Mouse (Mus musculus) hindbrain, embryonic 11.5 days (tissue): ENCODE data around the gene H2-D1. TPM values are rescaled to one million over a fixed set of nuclear protein-coding genes. Genes with fewer than 3 reads are reported as not detected.

Experiments used
- ATAC-seq: fragments of 200-750 bp; cut with Nextera tagmentation; 2 replicates; pipeline ENCODE4 v1.8.0; 2017; ENCODE audit warnings: mild to moderate bottlenecking, moderate TSS enrichment, moderate library complexity; ENCODE audit not compliant: low FRiP score
- DNase-seq: peaks from one replicate; pipeline ENCODE4 v3.0.0-alpha.2; 2015; ENCODE audit warnings: low spot score
- H3K27ac ChIP-seq: fragments of 300-500 bp; sonication (generic); 2 replicates; pipeline ENCODE4 v1.5.1; 2014; ENCODE audit warnings: mild to moderate bottlenecking, low read depth, low read length
- H3K27me3 ChIP-seq: fragments of 300-500 bp; sonication (generic); 2 replicates; pipeline ENCODE4 v1.6.1; 2014; ENCODE audit warnings: mild to moderate bottlenecking, low read length, moderate library complexity, mixed read lengths; ENCODE audit not compliant: control insufficient read depth, insufficient read depth
- H3K36me3 ChIP-seq: fragments of 300-500 bp; sonication (generic); 2 replicates; pipeline ENCODE4 v1.6.1; 2014; ENCODE audit warnings: mild to moderate bottlenecking, low read length, moderate library complexity, mixed read lengths; ENCODE audit not compliant: control insufficient read depth, insufficient read depth
- H3K4me1 ChIP-seq: fragments of 300-500 bp; sonication (generic); replicated peaks from 2 replicates; pipeline ENCODE4 v1.6.1; 2014; ENCODE audit warnings: low read length, mixed read lengths; ENCODE audit not compliant: control insufficient read depth, insufficient read depth
- H3K4me2 ChIP-seq: fragments of 300-500 bp; sonication (generic); replicated peaks from 2 replicates; pipeline ENCODE4 v1.6.1; 2014; ENCODE audit warnings: mild to moderate bottlenecking, low read depth, low read length
- H3K4me3 ChIP-seq: fragments of 300-500 bp; sonication (generic); 2 replicates; pipeline ENCODE4 v1.5.1; 2014; ENCODE audit warnings: low read depth, low read length
- H3K9ac ChIP-seq: fragments of 300-500 bp; sonication (generic); 2 replicates; pipeline ENCODE4 v1.6.1; 2014; ENCODE audit warnings: low read depth, low read length
- H3K9me3 ChIP-seq: fragments of 300-500 bp; sonication (generic); 2 replicates; pipeline ENCODE4 v1.6.1; 2016; ENCODE audit warnings: low read length; ENCODE audit not compliant: control insufficient read depth
- WGBS: fragments of 180-500 bp; shearing (Covaris S2); extraction: QIAGEN DNeasy Blood & Tissue Kit; methylation state at CpG from one replicate; pipeline ENCODE4 v1.1.7; 2014; 5-methylcytosine and 5-hydroxymethylcytosine counted together
- polyA plus RNA-seq: library from polyadenylated mRNA; unstranded; fragments of >200 nt; fragmentation: Nextera tagmentation; extraction: Ambion mirVana; gene quantifications from 2 replicates; pipeline ENCODE4 v1.2.1, GENCODE M21; 2014

Gene H2-D1
- polyA plus RNA-seq, 1 experiment from 2014 or later, result 43.2 TPM

DNA sequence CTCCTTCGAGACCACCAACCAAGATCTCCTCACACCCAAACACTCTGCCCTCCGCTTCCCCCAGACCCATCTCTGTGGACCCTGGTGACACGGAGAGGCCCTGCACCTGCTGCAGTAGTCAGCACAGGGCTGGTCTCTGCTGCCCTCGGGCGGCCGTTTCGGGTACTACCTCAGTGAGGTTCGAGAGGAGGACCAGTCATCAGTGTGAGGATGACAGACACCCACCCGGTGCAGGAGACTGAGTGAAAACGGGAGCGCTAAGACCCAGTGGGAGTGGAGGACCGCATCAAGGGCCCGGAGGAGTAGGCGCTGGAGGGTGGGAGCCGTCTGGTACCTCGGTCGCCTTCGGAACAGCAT lies 26.2 kb upstream of the H2-D1 start:
- no peaks in the 10 kb centered on the region for H3K27me3 ChIP-seq
- WGBS, result under 1% methylated on average over 18 of the region's 18 CpGs
- no peaks in the 10 kb centered on the region for H3K9me3 ChIP-seq
- H3K4me1 ChIP-seq, result peaks cover 6% of the 10 kb centered on the region
- H3K27ac ChIP-seq, result peak overlapping the region; percentile 86
- peak; percentile 99 for DNase-seq
- peak overlapping the region; percentile 79 for H3K4me2 ChIP-seq
- H3K4me3 ChIP-seq, result peak overlapping the region; percentile 46
- H3K36me3 ChIP-seq, result no peaks in the 10 kb centered on the region
- peak overlapping the region; percentile 87; the same call in 1 of the 2 replicates for H3K9ac ChIP-seq
- ATAC-seq, result peak; percentile 72

DNA sequence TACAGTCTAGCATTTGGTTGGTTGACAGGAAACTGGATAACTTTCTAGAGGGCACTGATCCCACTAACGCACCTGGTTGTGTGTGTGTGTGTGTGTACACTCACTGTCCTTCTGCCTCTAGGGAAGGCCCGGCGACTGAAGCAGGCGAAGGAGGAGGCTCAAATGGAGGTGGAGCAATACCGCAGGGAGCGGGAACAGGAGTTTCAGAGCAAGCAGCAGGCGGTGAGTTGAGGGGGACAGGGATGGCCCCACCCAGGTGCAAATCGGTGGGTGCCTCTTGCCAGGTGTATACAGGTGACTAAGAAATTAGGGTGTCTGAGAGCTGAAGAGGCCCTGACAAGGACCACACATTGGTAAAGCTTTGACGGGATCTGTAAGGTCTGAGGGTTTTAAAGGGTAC lies 25.5 kb upstream of the H2-D1 start:
- Histone ChIP-seq H3K9ac (no peak overlapping the region), H3K36me3 (no peaks in the 10 kb centered on the region), H3K4me1 (peaks cover 6% of the 10 kb centered on the region), H3K27me3 (no peaks in the 10 kb centered on the region), H3K4me3 (peak overlapping the region; percentile 46; the same call in 1 of the 2 replicates), H3K9me3 (no peaks in the 10 kb centered on the region), H3K4me2 (peak overlapping the region; percentile 79; the same call in 1 of the 2 replicates), H3K27ac (no peak overlapping the region)
- ATAC-seq, result no peak
- WGBS, result 80% methylated on average over 9 of the region's 9 CpGs
- no peak for DNase-seq

DNA sequence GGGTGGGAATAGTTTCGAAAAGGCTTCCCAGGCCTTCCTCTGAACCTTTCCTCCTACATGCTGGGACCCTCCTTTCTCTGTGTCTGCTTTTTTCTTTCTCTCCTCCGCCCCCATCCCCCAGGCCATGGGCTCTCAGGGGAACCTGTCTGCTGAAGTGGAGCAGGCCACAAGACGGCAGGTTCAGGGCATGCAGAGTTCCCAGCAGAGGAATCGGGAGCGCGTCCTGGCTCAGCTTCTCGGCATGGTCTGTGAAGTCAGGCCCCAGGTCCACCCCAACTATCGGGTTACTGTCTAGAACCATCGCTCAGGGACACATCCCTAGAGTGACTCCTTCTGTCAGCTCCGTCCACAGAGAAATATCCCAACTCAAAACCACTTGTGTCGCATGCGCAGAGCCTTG lies 25.0 kb upstream of the H2-D1 start:
- Histone ChIP-seq H3K4me1 (peaks cover 6% of the 10 kb centered on the region), H3K4me3 (no peak overlapping the region), H3K27ac (no peak overlapping the region), H3K36me3 (no peaks in the 10 kb centered on the region), H3K9ac (no peak overlapping the region), H3K4me2 (no peak overlapping the region), H3K9me3 (no peaks in the 10 kb centered on the region), H3K27me3 (no peaks in the 10 kb centered on the region)
- no peak for DNase-seq
- no peak for ATAC-seq
- 85% methylated on average over 12 of the region's 12 CpGs for WGBS

DNA sequence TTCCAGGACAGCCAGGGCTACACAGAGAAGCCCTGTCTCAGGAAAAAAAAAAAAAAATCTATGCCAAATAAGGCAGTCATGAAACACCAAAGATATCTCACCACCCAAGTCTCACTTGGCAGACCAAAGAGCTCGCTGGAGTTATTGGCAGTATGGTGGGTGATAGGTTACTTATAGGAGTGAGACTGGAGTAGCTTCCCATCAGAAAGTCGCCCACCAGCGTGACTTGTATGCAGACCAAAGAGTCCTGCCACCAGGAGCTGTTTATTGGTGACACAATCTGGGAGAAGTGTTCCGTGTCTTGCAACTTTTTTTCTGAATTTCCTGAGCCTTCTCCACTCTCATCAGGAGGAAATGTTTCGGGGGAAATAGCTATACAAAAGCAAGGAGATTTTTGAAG lies 22.8 kb upstream of the H2-D1 start:
- no peak overlapping the region for H3K4me3 ChIP-seq
- H3K27me3 ChIP-seq, result no peaks in the 10 kb centered on the region
- no peak overlapping the region for H3K27ac ChIP-seq
- H3K4me1 ChIP-seq, result peaks cover 18% of the 10 kb centered on the region
- 81% methylated on average over 5 of the region's 5 CpGs for WGBS
- H3K9me3 ChIP-seq, result no peaks in the 10 kb centered on the region
- no peak overlapping the region for H3K4me2 ChIP-seq
- ATAC-seq (no peak), DNase-seq (no peak)
- peaks cover 10% of the 10 kb centered on the region for H3K36me3 ChIP-seq
- no peak overlapping the region for H3K9ac ChIP-seq

DNA sequence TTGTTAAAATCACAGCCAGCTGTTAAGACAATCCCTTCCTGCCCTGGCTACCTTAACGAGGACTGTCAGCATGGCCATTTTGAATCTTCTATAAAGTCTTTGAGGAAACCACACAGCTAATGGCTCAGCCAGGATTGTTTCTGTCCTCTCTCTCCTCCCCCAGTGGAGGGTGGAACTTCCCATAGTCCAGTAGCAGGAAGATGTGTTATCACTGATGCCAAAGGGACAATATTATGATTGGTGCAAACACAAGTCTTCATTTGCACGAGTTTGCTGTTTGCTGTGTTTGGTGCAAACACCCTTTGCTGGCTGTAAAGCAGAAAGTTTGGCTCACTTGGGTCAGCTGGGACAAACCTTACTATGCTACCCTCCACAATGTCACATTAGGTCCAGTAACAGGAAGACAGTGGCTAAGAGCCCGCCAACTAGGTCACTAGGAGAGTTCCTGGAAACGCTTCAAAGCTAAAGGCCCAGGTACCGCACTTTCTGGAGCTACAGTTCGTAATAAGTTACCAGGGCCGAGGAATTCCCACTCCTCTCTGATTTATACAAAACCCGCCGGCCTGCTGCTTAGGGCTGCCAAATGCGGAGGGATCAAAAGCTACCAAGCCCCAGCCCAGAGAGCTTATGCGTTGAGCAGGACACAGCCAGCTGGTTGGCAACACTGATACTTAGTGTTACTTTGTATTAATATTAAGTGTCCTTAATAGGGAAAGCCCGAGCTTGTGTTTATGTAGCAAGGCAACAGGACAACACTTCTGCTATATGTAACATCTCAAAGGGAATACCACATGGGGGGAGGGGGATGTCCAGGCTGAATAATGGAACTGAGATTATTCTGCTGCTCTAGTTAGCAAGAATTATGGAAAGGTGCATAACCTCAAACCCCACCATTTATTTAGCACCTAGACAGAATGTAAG lies 21.9 kb upstream of the H2-D1 start:
- no peak for DNase-seq
- Histone ChIP-seq H3K4me1 (peaks cover 23% of the 10 kb centered on the region), H3K27ac (peak overlapping the region; percentile 98), H3K4me3 (peak overlapping the region; percentile 97), H3K9ac (peak overlapping the region; percentile 58), H3K27me3 (no peaks in the 10 kb centered on the region), H3K9me3 (no peaks in the 10 kb centered on the region), H3K36me3 (peaks cover 18% of the 10 kb centered on the region), H3K4me2 (peak overlapping the region; percentile 71)
- ATAC-seq, result no peak; the same call in 1 of the 2 replicates
- WGBS, result 34% methylated on average over 12 of the region's 12 CpGs

DNA sequence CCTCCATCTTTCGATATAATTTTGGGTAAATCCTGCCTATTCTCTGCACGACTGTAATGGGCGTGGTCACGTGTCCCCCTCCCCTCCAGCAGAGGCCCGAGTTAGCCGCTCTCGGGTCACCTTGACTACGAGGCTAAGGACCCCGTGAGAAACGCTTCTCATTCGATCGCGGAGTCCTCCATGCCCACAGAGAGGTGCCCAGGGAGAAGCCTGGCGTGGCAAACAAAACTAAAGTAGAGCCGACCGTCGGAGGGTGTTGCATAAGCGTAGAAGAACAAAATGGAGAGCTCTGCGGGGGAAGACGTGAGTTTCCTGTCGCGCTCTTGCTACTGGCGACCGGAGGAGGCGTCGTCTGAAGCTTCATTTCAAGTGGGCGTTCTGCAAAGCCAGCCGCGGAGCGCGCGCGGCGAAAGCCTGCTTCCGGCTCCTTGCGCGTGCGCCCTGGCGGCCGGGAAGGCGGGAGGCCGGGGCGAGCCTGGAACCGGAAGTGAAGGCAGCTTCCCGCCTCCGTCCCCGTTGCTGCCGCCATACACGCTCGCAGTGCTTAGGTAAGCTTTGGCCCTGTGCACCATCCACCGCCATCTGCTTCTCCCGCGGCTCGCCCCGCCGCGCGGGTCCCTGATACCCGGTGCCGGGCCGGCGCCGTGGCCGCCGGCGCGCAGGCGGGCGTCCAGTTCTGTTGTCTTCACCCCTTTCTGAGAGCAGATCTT lies 21.1 kb upstream of the H2-D1 start, which contains the start of gene Ddx39b:
TSS of gene Ddx39b (plus strand) at position 442 of the 710 bp plus-strand sequence.
- WGBS, result under 1% methylated on average over 69 of the region's 69 CpGs
- Histone ChIP-seq H3K9ac (peak within 1 kb of the TSS; percentile 100), H3K27me3 (no peaks in the 10 kb centered on the region), H3K4me1 (peaks cover 27% of the 10 kb centered on the region), H3K36me3 (peaks cover 24% of the 10 kb centered on the region), H3K9me3 (no peaks in the 10 kb centered on the region), H3K4me2 (peak within 1 kb of the TSS; percentile 71), H3K4me3 (peak within 1 kb of the TSS; percentile 97), H3K27ac (peak within 1 kb of the TSS; percentile 98)
- DNase-seq (peak; percentile 97), ATAC-seq (peak; percentile 91)

DNA sequence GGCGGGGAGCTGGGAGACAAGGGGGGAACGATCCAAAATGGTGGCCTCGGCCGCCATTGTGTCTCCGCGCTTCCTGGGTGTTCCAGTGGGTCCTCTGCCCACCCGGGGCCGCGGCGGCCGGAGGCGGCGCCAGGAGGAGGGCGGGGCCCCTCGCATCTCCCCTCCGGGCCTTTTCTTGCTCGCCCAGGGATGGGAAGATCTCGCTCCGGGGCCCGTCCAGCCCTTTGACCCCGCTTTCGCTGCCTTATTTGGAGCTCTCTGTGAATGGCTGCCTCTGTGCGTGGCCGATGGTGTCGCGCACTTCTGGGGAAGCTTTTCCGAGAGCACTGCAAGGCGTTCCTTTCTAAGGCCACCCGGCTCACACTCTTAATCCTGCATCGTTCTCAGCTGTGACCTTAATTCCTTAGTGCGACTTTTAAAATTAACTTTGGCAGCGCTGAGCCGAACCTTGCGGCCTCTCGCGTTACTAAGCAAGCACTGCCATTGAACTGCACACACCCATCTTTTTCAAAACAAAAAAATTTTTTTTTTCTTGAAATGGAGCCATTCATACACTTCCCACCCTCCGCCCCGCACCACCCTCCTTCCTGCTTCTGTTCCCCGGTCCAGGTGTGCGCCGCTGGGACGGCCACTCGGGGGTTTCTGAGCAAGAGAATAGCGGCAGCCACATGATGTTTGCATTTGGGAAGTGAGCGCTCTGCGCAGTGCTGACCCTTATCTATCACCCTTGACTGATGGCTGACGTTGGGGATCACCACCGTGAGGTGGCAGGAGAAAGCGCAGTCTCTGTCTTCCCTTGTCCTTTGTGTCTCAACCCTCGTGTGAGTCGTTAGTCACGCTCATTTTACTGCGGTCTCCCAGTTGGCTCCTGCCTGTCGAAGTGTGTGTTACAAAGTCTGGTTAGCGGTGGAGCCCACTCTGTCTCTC lies 20.3 kb upstream of the H2-D1 start:
- Histone ChIP-seq H3K4me2 (peak overlapping the region; percentile 71), H3K9ac (peak overlapping the region; percentile 100), H3K27me3 (no peaks in the 10 kb centered on the region), H3K9me3 (no peaks in the 10 kb centered on the region), H3K4me1 (peaks cover 24% of the 10 kb centered on the region), H3K4me3 (peak overlapping the region; percentile 97), H3K36me3 (peaks cover 32% of the 10 kb centered on the region), H3K27ac (peak overlapping the region; percentile 98)
- DNase-seq (peak; percentile 82), ATAC-seq (peak; percentile 71)
- WGBS, result under 1% methylated on average over 55 of the region's 55 CpGs

DNA sequence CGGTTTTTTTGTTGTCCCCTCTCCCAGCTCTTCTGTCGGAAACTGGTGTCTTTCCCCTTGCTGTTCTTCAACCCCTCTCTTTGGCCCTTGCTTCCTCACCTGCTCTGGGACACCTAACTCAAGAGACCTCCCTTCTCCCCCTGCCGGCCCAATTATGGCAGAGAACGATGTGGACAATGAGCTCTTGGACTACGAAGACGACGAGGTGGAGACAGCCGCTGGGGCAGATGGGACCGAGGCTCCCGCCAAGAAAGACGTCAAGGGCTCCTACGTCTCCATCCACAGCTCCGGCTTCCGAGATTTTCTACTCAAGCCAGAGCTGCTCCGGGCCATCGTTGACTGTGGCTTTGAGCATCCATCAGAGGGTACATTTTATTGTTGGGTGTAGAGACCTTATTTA lies 19.4 kb upstream of the H2-D1 start:
- H3K4me2 ChIP-seq, result peak overlapping the region; percentile 71
- peaks cover 37% of the 10 kb centered on the region for H3K36me3 ChIP-seq
- H3K27ac ChIP-seq, result peak overlapping the region; percentile 98
- no peaks in the 10 kb centered on the region for H3K9me3 ChIP-seq
- ATAC-seq (no peak), DNase-seq (peak; percentile 71)
- H3K27me3 ChIP-seq, result no peaks in the 10 kb centered on the region
- peak overlapping the region; percentile 97 for H3K4me3 ChIP-seq
- peak overlapping the region; percentile 100 for H3K9ac ChIP-seq
- peaks cover 24% of the 10 kb centered on the region for H3K4me1 ChIP-seq
- 7% methylated on average over 16 of the region's 16 CpGs for WGBS
